10 mouse cellular contexts compared by ENCODE assay signal in the genomic region with DNA sequence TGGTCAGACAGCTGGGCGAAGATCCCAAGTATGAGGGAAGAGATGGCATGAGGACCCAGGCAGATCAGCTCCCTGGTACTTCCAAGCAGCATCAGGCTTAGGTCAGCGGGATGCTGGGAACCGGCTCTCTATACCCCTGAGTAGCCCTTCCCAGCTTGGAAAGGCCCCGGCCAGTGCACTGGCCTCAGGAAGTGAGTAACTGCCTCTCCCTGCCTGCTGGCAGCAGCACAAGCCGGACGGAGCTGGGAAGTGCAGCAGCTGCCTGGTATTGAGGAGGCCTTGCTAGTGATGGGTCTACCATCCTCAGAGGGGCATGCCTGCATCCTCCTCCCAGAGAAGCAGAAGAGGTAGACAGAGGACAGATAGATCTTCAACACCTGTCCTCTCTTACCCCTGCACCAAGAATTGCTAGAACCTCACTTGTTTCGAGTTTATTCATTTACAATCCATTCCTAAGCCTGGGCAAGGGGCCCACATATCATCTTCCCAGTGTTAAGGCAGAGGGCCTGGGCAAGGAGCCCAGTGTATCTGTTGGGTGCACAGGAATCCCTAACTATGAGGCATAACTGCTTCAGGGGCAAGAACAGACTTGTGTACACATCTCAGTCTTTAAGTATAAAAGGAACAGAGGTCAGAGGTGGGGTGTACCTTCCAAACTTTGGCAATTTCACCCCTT. TPM values are rescaled to one million over a fixed set of nuclear protein-coding genes. Genes with fewer than 3 reads are reported as not detected.
DNase-seq lines count a peak whose midpoint lies in the region; ATAC-seq and TF ChIP-seq lines count a peak whose summit lies in the region.
"Had no signal": no experiment of that assay in that cellular context is flagged by ENCODE, and none has a peak within 500 bp of the region (broad histone marks: within the 10 kb centered on the region; RNA-seq: fewer than 3 reads in every experiment).

No protein-coding gene starts in this region.

- H3K4me1 ChIP-seq in liver, postnatal 0 days (ENCODE audit: insufficient read depth), result no peaks in the 10 kb centered on the region; the same call in 1 of the 2 replicates

- H3K9ac ChIP-seq in liver, postnatal 0 days (replicated peaks), result no peak overlapping the region
- H3K9ac ChIP-seq: embryonic facial prominence, embryonic 15.5 days; limb, embryonic 15.5 days had no signal

- H3K9me3 ChIP-seq in liver, postnatal 0 days (ENCODE audit: low read length), result no peaks in the 10 kb centered on the region
- H3K9me3 ChIP-seq: embryonic facial prominence, embryonic 15.5 days; limb, embryonic 15.5 days had no signal

- H3K36me3 ChIP-seq in liver, postnatal 0 days (replicated peaks; ENCODE audit: insufficient read depth, low read length), result no peaks in the 10 kb centered on the region
- H3K36me3 ChIP-seq: embryonic facial prominence, embryonic 15.5 days; limb, embryonic 15.5 days had no signal

- H3K4me3 ChIP-seq in liver, postnatal 0 days (ENCODE audit: low read depth, low read length), result no peak overlapping the region
- H3K4me3 ChIP-seq: embryonic facial prominence, embryonic 15.5 days; limb, embryonic 15.5 days had no signal

- no peak for ATAC-seq in liver, postnatal 0 days

- peak; percentile 64 for DNase-seq in 3134 (ENCODE audit: extremely low read depth, insufficient read length, low spot score)
- peak; percentile 81 for DNase-seq in 3T3-L1 (ENCODE audit: low read depth, low spot score)
- DNase-seq in heart, adult 9 months (ENCODE audit: low spot score in 2 of 2), result peak; percentile 62 to 76
- peak; percentile 63 to 79 for DNase-seq in kidney, postnatal 25 days
- no peak for DNase-seq in right cerebral cortex, postnatal 36 days (ENCODE audit: low spot score in 2 of 2)
- no peak for DNase-seq in cerebellum, postnatal 36 days
- no peak for DNase-seq in liver, postnatal 0 days
- DNase-seq: right cerebral cortex, postnatal 25 days had no signal

- TF ChIP-seq CTCF in liver, postnatal 0 days (IDR thresholded peaks at IDR 0.05; ENCODE audit: low read depth), result no peak

- H3K4me2 ChIP-seq in liver, postnatal 0 days (ENCODE audit: low read depth, low read length), result no peak overlapping the region
- H3K4me2 ChIP-seq: embryonic facial prominence, embryonic 15.5 days; limb, embryonic 15.5 days had no signal

- 55% methylated on average over 7 of the region's 7 CpGs for WGBS in liver, postnatal 0 days (ENCODE audit: insufficient replicate concordance)

- H3K27me3 ChIP-seq in liver, postnatal 0 days (ENCODE audit: insufficient read depth, low read length), result peaks cover 5% of the 10 kb centered on the region

- TF ChIP-seq EP300 in liver, postnatal 0 days (IDR thresholded peaks at IDR 0.05; ENCODE audit: low read depth), result no peak

- no peak overlapping the region for H3K27ac ChIP-seq in liver, postnatal 0 days (ENCODE audit: low read depth)
- H3K27ac ChIP-seq: embryonic facial prominence, embryonic 15.5 days; limb, embryonic 15.5 days had no signal

RNA-seq across cellular contexts. Expression of gene Bdkrb2, which starts 5.6 kb away (rescaled TPM):
- 0.05 TPM in 1 of 2 replicates, not detected in the other for polyA plus RNA-seq in liver, postnatal 0 days (2015; fragmentation: Nextera tagmentation; extraction: Ambion mirVana)

RNA-seq across cellular contexts. Expression of gene Bdkrb1, which starts 45.5 kb away (rescaled TPM):
- not detected in 2 replicates for polyA plus RNA-seq in liver, postnatal 0 days (2015; fragmentation: Nextera tagmentation; extraction: Ambion mirVana)
- polyA plus RNA-seq: limb, embryonic 15.5 days had no signal

Comparison
In these comparisons a context has a peak if more than half of its experiments do, and no peak if none do; other contexts are left out.
1. DNase-seq: peak in 3134 (single experiment), 3T3-L1 (single experiment), heart, adult 9 months (2 of 2) and kidney, postnatal 25 days (2 of 2); none in right cerebral cortex, postnatal 36 days (0 of 2), cerebellum, postnatal 36 days (0 of 2) and liver, postnatal 0 days (single experiment).